Mouse (Mus musculus) olfactory bulb, adult 2 months (tissue): ENCODE measurements at regions not wholly inside any gene's neighbourhood (a gene's known extent, or its start where the extent isn't known, plus 50 kb on each side); places are given as distances from the start of the nearest gene placed in this dataset.

ENCODE experiments used
- CTCF ChIP-seq: fragments of 200-500 bp; IDR thresholded peaks from 2 replicates; pipeline ENCODE4 v1.5.1; 2012; ENCODE audit warnings: low read depth, mild to moderate bottlenecking, low read length, moderate library complexity; ENCODE audit not compliant: insufficient read depth
- POLR2A ChIP-seq: fragments of 200-500 bp; IDR thresholded peaks from 2 replicates; pipeline ENCODE4 v1.6.1; 2012; ENCODE audit warnings: mild to moderate bottlenecking, low read depth, low read length, moderate library complexity; ENCODE audit not compliant: insufficient read depth

GRCm38 (mm10) chr9:61084655-61085230 is 287.4 kb upstream of the Tle3 start:
- TF ChIP-seq CTCF (no peak), POLR2A (no peak)
